Mouse (Mus musculus) liver, embryonic 14.5 days (tissue): Measurements from ENCODE around the gene Sorcs3. TPM values are rescaled to one million over a fixed set of nuclear protein-coding genes. Genes with fewer than 3 reads are reported as not detected.

Experiments used
- ATAC-seq: fragments of 200-750 bp; cut with Nextera tagmentation; 2 replicates; pipeline ENCODE4 v1.8.0; 2017; ENCODE audit warnings: moderate number of reproducible peaks, mild to moderate bottlenecking, moderate library complexity; ENCODE audit not compliant: insufficient read depth
- DNase-seq, 3 experiments: peaks; one replicate each; pipeline ENCODE4 v3.0.0-alpha.2; 2012 to 2013; ENCODE audit warnings: low read depth in 3 of 3, low spot score in 3 of 3
- H3K27ac ChIP-seq: fragments of 300-500 bp; sonication (generic); 2 replicates; pipeline ENCODE4 v1.5.1; 2014; ENCODE audit warnings: moderate library complexity, mild to moderate bottlenecking, control low read depth, inconsistent platforms
- H3K27me3 ChIP-seq: fragments of 300-500 bp; sonication (generic); 2 replicates; pipeline ENCODE4 v1.6.1; 2014; ENCODE audit warnings: mild to moderate bottlenecking, low read length, moderate library complexity; ENCODE audit not compliant: control insufficient read depth, insufficient read depth
- H3K36me3 ChIP-seq: fragments of 300-500 bp; sonication (generic); replicated peaks from 2 replicates; pipeline ENCODE4 v1.6.1; 2014; ENCODE audit warnings: low read depth; ENCODE audit not compliant: control insufficient read depth, insufficient read depth
- H3K4me1 ChIP-seq, 2 experiments: fragments of 200-500 bp in 1 of 2; fragments of 300-500 bp in 1 of 2; sonication (generic) in 1 of 2; replicated peaks; 2 replicates each; pipeline ENCODE4 v1.6.1; 2012 to 2014; ENCODE audit warnings: antibody characterized with exemption in 1 of 2, inconsistent platforms in 1 of 2, low read length in 1 of 2; ENCODE audit not compliant: control insufficient read depth in 2 of 2, insufficient read depth in 2 of 2
- H3K4me2 ChIP-seq: fragments of 300-500 bp; sonication (generic); 2 replicates; pipeline ENCODE4 v1.6.1; 2014; ENCODE audit warnings: low read depth, mild to moderate bottlenecking, control low read depth, moderate library complexity
- H3K4me3 ChIP-seq, 2 experiments: fragments of 200-500 bp in 1 of 2; fragments of 300-500 bp in 1 of 2; sonication (generic) in 1 of 2; 2 replicates each; pipeline ENCODE4 v1.5.1; 2012 to 2014; ENCODE audit warnings: low read depth in 2 of 2, low read length in 2 of 2, mild to moderate bottlenecking in 2 of 2, control low read depth in 1 of 2, inconsistent platforms in 1 of 2, moderate library complexity in 1 of 2; ENCODE audit not compliant: insufficient read depth in 1 of 2
- H3K9ac ChIP-seq: fragments of 300-500 bp; sonication (generic); replicated peaks from 2 replicates; pipeline ENCODE4 v1.6.1; 2014; ENCODE audit warnings: mild to moderate bottlenecking, control low read depth, moderate library complexity
- H3K9me3 ChIP-seq: fragments of 300-500 bp; sonication (generic); 2 replicates; pipeline ENCODE4 v1.6.1; 2016; ENCODE audit warnings: low read length, mixed read lengths; ENCODE audit not compliant: control insufficient read depth
- CTCF ChIP-seq: IDR thresholded peaks from 2 replicates; pipeline ENCODE4 v1.5.1; 2016; ENCODE audit warnings: antibody characterized with exemption, low read depth, control low read depth
- EP300 ChIP-seq: IDR thresholded peaks from 2 replicates; pipeline ENCODE4 v1.6.1; 2016; ENCODE audit warnings: antibody characterized with exemption, low read depth
- WGBS: fragments of 180-500 bp; shearing (Covaris S2); extraction: QIAGEN DNeasy Blood & Tissue Kit; methylation state at CpG from one replicate; pipeline ENCODE4 v1.1.7; 2014; ENCODE audit not compliant: insufficient replicate concordance; 5-methylcytosine and 5-hydroxymethylcytosine counted together
- polyA plus RNA-seq, 2 experiments: library from polyadenylated mRNA; depleted of rRNA in 1 of 2; stranded (reverse) in 1 of 2; unstranded in 1 of 2; fragments of >200 nt; fragmentation: Nextera tagmentation in 1 of 2; extraction: Ambion mirVana in 1 of 2; gene quantifications; 2 replicates each; pipeline versions ENCODE4 v1.2.1 to v1.2.3; 2012 to 2014

Gene Sorcs3
- polyA plus RNA-seq, 2 experiments, result 0.04 to 0.09 TPM

- DNase-seq (no peak), ATAC-seq (no peak)
- no peak overlapping the region for H3K4me2 ChIP-seq
- H3K27ac ChIP-seq, result no peak overlapping the region
- H3K4me1 ChIP-seq, result no peaks in the 10 kb centered on the region
- 45% methylated on average over 6 of the region's 6 CpGs for WGBS
- H3K4me3 ChIP-seq, result no peak overlapping the region
- H3K9ac ChIP-seq, result no peak overlapping the region
- H3K36me3 ChIP-seq, result no peaks in the 10 kb centered on the region
- H3K27me3 ChIP-seq, result no peaks in the 10 kb centered on the region
- H3K9me3 ChIP-seq, result no peaks in the 10 kb centered on the region
- no peak for TF ChIP-seq CTCF
- TF ChIP-seq EP300, result no peak
Observed at GRCm38 (mm10) chr19:48700111-48700658, 494.4 kb downstream of the Sorcs3 start.

GRCm38 (mm10) chr19:48703763-48704162, 497.9 kb downstream of the Sorcs3 start:
- TF ChIP-seq CTCF (no peak), EP300 (no peak)
- Histone ChIP-seq H3K4me2 (no peak overlapping the region), H3K27me3 (no peaks in the 10 kb centered on the region), H3K4me3 (no peak overlapping the region), H3K4me1 (no peaks in the 10 kb centered on the region), H3K36me3 (no peaks in the 10 kb centered on the region), H3K27ac (no peak overlapping the region), H3K9ac (no peak overlapping the region), H3K9me3 (no peaks in the 10 kb centered on the region)
- DNase-seq (no peak), ATAC-seq (no peak)
- WGBS, result 60% methylated on average over 2 of the region's 2 CpGs

GRCm38 (mm10) chr19:48706267-48706923, 500.6 kb downstream of the Sorcs3 start:
- Histone ChIP-seq H3K36me3 (no peaks in the 10 kb centered on the region), H3K27ac (no peak overlapping the region), H3K4me1 (no peaks in the 10 kb centered on the region), H3K9me3 (no peaks in the 10 kb centered on the region), H3K4me3 (no peak overlapping the region), H3K4me2 (no peak overlapping the region), H3K9ac (no peak overlapping the region), H3K27me3 (no peaks in the 10 kb centered on the region)
- DNase-seq (no peak), ATAC-seq (no peak)
- WGBS, result 29% methylated on average over 1 of the region's 1 CpGs
- TF ChIP-seq CTCF (no peak), EP300 (no peak)

GRCm38 (mm10) chr19:48706924-48707320, 501.1 kb downstream of the Sorcs3 start:
- Histone ChIP-seq H3K36me3 (no peaks in the 10 kb centered on the region), H3K4me2 (no peak overlapping the region), H3K27me3 (no peaks in the 10 kb centered on the region), H3K4me1 (no peaks in the 10 kb centered on the region), H3K9ac (no peak overlapping the region), H3K9me3 (no peaks in the 10 kb centered on the region), H3K4me3 (no peak overlapping the region), H3K27ac (no peak overlapping the region)
- DNase-seq (no peak), ATAC-seq (no peak)
- TF ChIP-seq EP300, result no peak
- 45% methylated on average over 1 of the region's 1 CpGs for WGBS

GRCm38 (mm10) chr19:48725851-48726419, 520.1 kb downstream of the Sorcs3 start:
- TF ChIP-seq EP300 (no peak), CTCF (no peak)
- 57% methylated on average over 6 of the region's 6 CpGs for WGBS
- H3K4me3 ChIP-seq, result no peak overlapping the region
- H3K9me3 ChIP-seq, result no peaks in the 10 kb centered on the region
- DNase-seq (no peak), ATAC-seq (no peak)
- H3K4me2 ChIP-seq, result no peak overlapping the region
- H3K9ac ChIP-seq, result no peak overlapping the region
- no peaks in the 10 kb centered on the region for H3K36me3 ChIP-seq
- no peaks in the 10 kb centered on the region for H3K4me1 ChIP-seq
- no peak overlapping the region for H3K27ac ChIP-seq
- no peaks in the 10 kb centered on the region for H3K27me3 ChIP-seq
